Mouse (Mus musculus): Measurements from ENCODE around the gene Dnajb12.

Dnajb12 gene

GRCm38 (mm10) chr10:59896911-59897331 is 17.6 kb downstream of the Dnajb12 start:
- peak; percentile 76 for DNase-seq (ENCODE audit: low read depth, low spot score)

GRCm38 (mm10) chr10:59897511-59897910 is 18.2 kb downstream of the Dnajb12 start:
- DNase-seq (ENCODE audit: low read depth, low spot score), result peak; percentile 83

GRCm38 (mm10) chr10:59898180-59898778 is 18.9 kb downstream of the Dnajb12 start:
- DNase-seq (ENCODE audit: low read depth, low spot score), result no peak

- no peak for DNase-seq (ENCODE audit: low read depth, low spot score)
Observed at GRCm38 (mm10) chr10:59898935-59899334, 19.6 kb downstream of the Dnajb12 start.

GRCm38 (mm10) chr10:59899341-59900173 is 20.2 kb downstream of the Dnajb12 start:
- DNase-seq (ENCODE audit: low read depth, low spot score), result peak; percentile 94

GRCm38 (mm10) chr10:59900174-59900435 is 20.7 kb downstream of the Dnajb12 start:
- DNase-seq (ENCODE audit: low read depth, low spot score), result no peak

GRCm38 (mm10) chr10:59900939-59901338 is 21.6 kb downstream of the Dnajb12 start:
- peak; percentile 76 for DNase-seq (ENCODE audit: low read depth, low spot score)

GRCm38 (mm10) chr10:59901463-59901862 is 22.1 kb downstream of the Dnajb12 start:
- DNase-seq (ENCODE audit: low read depth, low spot score), result no peak

- peak; percentile 55 for DNase-seq (ENCODE audit: low read depth, low spot score)
Observed at GRCm38 (mm10) chr10:59901986-59902605, 22.7 kb downstream of the Dnajb12 start.

GRCm38 (mm10) chr10:59902606-59902990 is 23.2 kb downstream of the Dnajb12 start:
- no peak for DNase-seq (ENCODE audit: low read depth, low spot score)

- no peak for DNase-seq (ENCODE audit: low read depth, low spot score)
Observed at GRCm38 (mm10) chr10:59903170-59903569, 23.8 kb downstream of the Dnajb12 start.

GRCm38 (mm10) chr10:59907080-59907609 is 27.8 kb downstream of the Dnajb12 start:
- peak; percentile 80 for DNase-seq (ENCODE audit: low read depth, low spot score)

GRCm38 (mm10) chr10:59907695-59908299 is 28.4 kb downstream of the Dnajb12 start:
- peak; percentile 82 for DNase-seq (ENCODE audit: low read depth, low spot score)

- no peak for DNase-seq (ENCODE audit: low read depth, low spot score)
Observed at GRCm38 (mm10) chr10:59908776-59909315, 29.5 kb downstream of the Dnajb12 start.

- no peak for DNase-seq (ENCODE audit: low read depth, low spot score)
Observed at GRCm38 (mm10) chr10:59909357-59909847, 30.0 kb downstream of the Dnajb12 start.

- peak; percentile 85 for DNase-seq (ENCODE audit: low read depth, low spot score)
Observed at GRCm38 (mm10) chr10:59911091-59911490, 31.7 kb downstream of the Dnajb12 start.

- peak; percentile 53 for DNase-seq (ENCODE audit: low read depth, low spot score)
Observed at GRCm38 (mm10) chr10:59911561-59912198, 32.3 kb downstream of the Dnajb12 start.

GRCm38 (mm10) chr10:59915196-59915962 is 36.0 kb downstream of the Dnajb12 start:
- DNase-seq (ENCODE audit: low read depth, low spot score), result peak; percentile 6

- no peak for DNase-seq (ENCODE audit: low read depth, low spot score)
Observed at GRCm38 (mm10) chr10:59916159-59916558, 36.8 kb downstream of the Dnajb12 start.

- peak; percentile 68 for DNase-seq (ENCODE audit: low read depth, low spot score)
Observed at GRCm38 (mm10) chr10:59916649-59917048, 37.3 kb downstream of the Dnajb12 start.
